Mouse (Mus musculus) hindbrain, postnatal 0 days (tissue): Measurements from ENCODE around the gene Eif4b. TPM values are rescaled to one million over a fixed set of nuclear protein-coding genes. Genes with fewer than 3 reads are reported as not detected.
A peak's percentile ranks its signal among the peaks of the same experiment; 100 is the strongest.

Experiments
- ATAC-seq: fragments of 200-750 bp; cut with Nextera tagmentation; 2 replicates; pipeline ENCODE4 v1.8.0; 2017; ENCODE audit warnings: mild to moderate bottlenecking, moderate TSS enrichment, moderate library complexity
- DNase-seq: peaks from one replicate; pipeline ENCODE4 v3.0.0-alpha.2; 2015; ENCODE audit warnings: low spot score
- H3K27ac ChIP-seq: fragments of 300-500 bp; sonication (generic); 2 replicates; pipeline ENCODE4 v1.5.1; 2014; ENCODE audit warnings: mild to moderate bottlenecking
- H3K27me3 ChIP-seq: fragments of 300-500 bp; sonication (generic); 2 replicates; pipeline ENCODE4 v1.6.1; 2014; ENCODE audit warnings: low read length, mixed read lengths; ENCODE audit not compliant: insufficient read depth
- H3K36me3 ChIP-seq: fragments of 300-500 bp; sonication (generic); 2 replicates; pipeline ENCODE4 v1.6.1; 2014; ENCODE audit warnings: low read length, mixed read lengths; ENCODE audit not compliant: insufficient read depth
- H3K4me1 ChIP-seq: fragments of 300-500 bp; sonication (generic); 2 replicates; pipeline ENCODE4 v1.6.1; 2014; ENCODE audit warnings: antibody characterized with exemption, low read length, mixed read lengths; ENCODE audit not compliant: insufficient read depth
- H3K4me2 ChIP-seq: fragments of 300-500 bp; sonication (generic); 2 replicates; pipeline ENCODE4 v1.6.1; 2014; ENCODE audit warnings: low read depth, mild to moderate bottlenecking, low read length, moderate library complexity, mixed read lengths
- H3K4me3 ChIP-seq: fragments of 300-500 bp; sonication (generic); 2 replicates; pipeline ENCODE4 v1.5.1; 2014; ENCODE audit warnings: low read length
- H3K9ac ChIP-seq: fragments of 300-500 bp; sonication (generic); replicated peaks from 2 replicates; pipeline ENCODE4 v1.6.1; 2014; ENCODE audit warnings: mild to moderate bottlenecking, low read length, moderate library complexity, mixed read lengths
- H3K9me3 ChIP-seq: fragments of 300-500 bp; sonication (generic); 2 replicates; pipeline ENCODE4 v1.6.1; 2016; ENCODE audit warnings: low read length, mixed read lengths
- CTCF ChIP-seq: IDR thresholded peaks from 2 replicates; pipeline ENCODE4 v1.5.1; 2016; ENCODE audit warnings: antibody characterized with exemption, control low read depth, low read depth
- WGBS: fragments of 180-500 bp; shearing (Covaris S2); extraction: QIAGEN DNeasy Blood & Tissue Kit; methylation state at CpG from one replicate; pipeline ENCODE4 v1.1.7; 2014; 5-methylcytosine and 5-hydroxymethylcytosine counted together
- polyA plus RNA-seq: library from polyadenylated mRNA; unstranded; fragments of >200 nt; fragmentation: Nextera tagmentation; extraction: Ambion mirVana; gene quantifications from 2 replicates; pipeline ENCODE4 v1.2.1, GENCODE M21; 2015
- total RNA-seq: library from RNA; depleted of rRNA; stranded (reverse); fragments of >200 nt; gene quantifications from 2 replicates; pipeline ENCODE4 v1.2.3, GENCODE M21; 2014

Eif4b gene
- total and polyA plus RNA-seq, 2 experiments from 2014 or later, result 65.1 to 114 TPM

DNA sequence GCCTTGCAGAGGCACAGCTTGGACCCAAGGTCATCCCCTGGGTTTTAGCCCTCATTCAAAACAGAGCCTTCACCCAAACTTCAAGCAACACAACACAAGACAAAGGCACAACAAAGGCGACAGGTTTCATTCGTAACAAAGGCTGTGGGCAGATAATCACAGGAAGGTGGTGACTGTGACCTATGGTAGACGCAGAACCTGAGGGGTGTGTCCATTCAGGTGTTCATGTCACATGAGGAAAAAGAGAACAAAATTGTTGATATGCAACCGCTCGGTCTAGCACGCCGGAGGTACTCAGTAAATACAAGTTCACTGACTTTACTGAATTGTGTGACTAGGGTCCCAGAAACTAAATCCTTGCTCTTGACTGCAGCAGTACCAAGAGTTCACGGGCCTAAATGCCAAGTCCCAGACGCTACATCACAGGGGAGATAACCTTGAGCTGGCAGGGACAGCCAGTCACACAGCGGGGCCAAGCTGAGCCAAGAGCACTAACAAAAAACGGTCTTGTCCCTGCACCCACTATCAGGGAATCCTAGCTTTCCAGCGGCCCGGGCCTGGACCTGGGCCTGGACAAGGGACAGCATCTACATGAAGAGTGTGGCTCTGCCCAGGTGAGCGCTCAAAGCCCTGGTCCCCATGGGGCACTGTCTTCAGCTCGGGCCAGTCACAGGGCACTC lies 16.9 kb upstream of the Eif4b start:
- no peaks in the 10 kb centered on the region for H3K27me3 ChIP-seq
- no peaks in the 10 kb centered on the region for H3K4me1 ChIP-seq
- no peak for TF ChIP-seq CTCF
- no peaks in the 10 kb centered on the region for H3K9me3 ChIP-seq
- 91% methylated on average over 15 of the region's 15 CpGs for WGBS
- no peak overlapping the region for H3K27ac ChIP-seq
- H3K4me2 ChIP-seq, result no peak overlapping the region
- no peaks in the 10 kb centered on the region for H3K36me3 ChIP-seq
- DNase-seq (no peak), ATAC-seq (no peak)
- no peak overlapping the region for H3K4me3 ChIP-seq
- H3K9ac ChIP-seq, result no peak overlapping the region

DNA sequence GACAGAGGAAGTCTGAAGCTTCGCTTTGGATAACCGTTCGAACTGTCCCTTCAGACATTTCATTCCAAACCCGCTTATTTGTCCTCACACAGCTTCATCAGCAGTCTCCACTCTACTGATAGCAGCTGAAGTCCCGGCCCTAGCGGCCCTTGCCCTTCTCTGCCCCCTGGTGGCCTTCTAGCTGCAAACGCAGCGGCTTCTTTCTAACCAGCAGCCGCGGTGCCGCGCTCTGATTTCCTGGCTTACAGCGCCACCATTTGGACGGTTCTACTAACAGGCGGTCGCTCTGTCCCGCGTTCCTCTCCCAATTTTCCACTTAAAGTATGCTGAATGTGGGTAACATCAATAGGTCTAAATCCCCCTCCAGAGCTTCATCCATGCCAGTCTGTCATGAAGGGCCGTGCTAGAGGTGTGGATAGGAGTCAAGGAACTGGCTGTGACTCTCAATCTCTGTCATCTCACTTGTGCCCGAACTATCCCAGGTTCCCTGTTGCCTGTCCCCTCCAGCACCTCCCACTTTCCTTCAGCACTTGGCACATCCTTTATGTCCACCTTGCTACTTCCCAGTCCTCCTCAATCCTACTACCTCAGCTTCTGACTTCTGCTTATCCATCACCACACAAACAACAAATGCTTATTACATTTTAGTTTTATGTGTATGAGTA lies 7.8 kb upstream of the Eif4b start:
- TF ChIP-seq CTCF, result peak; percentile 100
- Histone ChIP-seq H3K36me3 (no peaks in the 10 kb centered on the region), H3K4me3 (no peak overlapping the region), H3K4me2 (no peak overlapping the region), H3K9ac (no peak overlapping the region), H3K9me3 (no peaks in the 10 kb centered on the region), H3K27ac (no peak overlapping the region), H3K27me3 (0 out of 2 replicates have a peak, but pooled peaks cover 16% of the 10 kb centered on the region), H3K4me1 (0 out of 2 replicates have a peak, but pooled peaks cover 5% of the 10 kb centered on the region)
- 6% methylated on average over 20 of the region's 20 CpGs for WGBS
- ATAC-seq (peak; percentile 92), DNase-seq (peak; percentile 98)

- WGBS, result 72% methylated on average over 13 of the region's 13 CpGs
- Histone ChIP-seq H3K4me2 (no peak overlapping the region), H3K9me3 (no peaks in the 10 kb centered on the region), H3K9ac (no peak overlapping the region), H3K4me1 (peaks cover 8% of the 10 kb centered on the region; the same call in 1 of the 2 replicates), H3K27me3 (0 out of 2 replicates have a peak, but pooled peaks cover 16% of the 10 kb centered on the region), H3K36me3 (no peaks in the 10 kb centered on the region), H3K27ac (no peak overlapping the region), H3K4me3 (no peak overlapping the region)
- no peak for DNase-seq
- no peak for ATAC-seq
- TF ChIP-seq CTCF, result no peak
Measured at GRCm38 (mm10) chr15:102070476-102071467, 2.8 kb upstream of the Eif4b start.

DNA sequence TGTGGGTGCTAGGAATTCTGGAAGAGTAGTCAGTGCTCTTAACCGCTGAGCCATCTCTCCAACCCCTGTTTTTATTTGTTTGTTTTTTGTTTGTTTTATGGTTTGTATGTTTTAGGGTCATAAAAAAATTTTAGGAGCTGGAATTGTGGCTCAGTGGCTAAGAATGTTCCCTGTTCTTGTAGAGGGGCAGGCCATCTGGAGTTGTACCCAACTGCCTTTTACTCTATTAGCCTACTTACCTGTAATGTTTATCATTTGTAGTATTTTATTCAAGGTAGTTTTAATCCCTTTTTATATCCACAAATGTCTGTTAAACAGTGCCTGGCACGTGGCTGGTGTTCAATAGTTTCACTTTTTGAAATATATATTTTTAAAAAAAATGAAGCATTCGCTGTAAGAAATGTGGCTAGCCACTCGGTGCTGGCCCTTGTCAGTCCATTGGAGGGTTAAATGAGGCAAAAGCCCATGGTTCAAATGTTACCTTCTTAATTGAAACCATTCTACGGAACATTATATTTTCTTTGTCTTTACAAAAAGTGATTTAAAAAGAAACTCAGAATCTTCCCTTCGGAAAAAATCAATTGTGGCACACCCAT lies 512 bp upstream of the Eif4b start:
- TF ChIP-seq CTCF, result no peak
- ATAC-seq, result peak; percentile 30; the same call in 1 of the 2 replicates
- Histone ChIP-seq H3K9ac (peak overlapping the region; percentile 46), H3K36me3 (no peaks in the 10 kb centered on the region), H3K4me2 (peak overlapping the region; percentile 61), H3K27me3 (no peaks in the 10 kb centered on the region), H3K4me1 (peaks cover 8% of the 10 kb centered on the region; the same call in 1 of the 2 replicates), H3K9me3 (no peaks in the 10 kb centered on the region), H3K4me3 (peak overlapping the region; percentile 96), H3K27ac (peak overlapping the region; percentile 58; the same call in 1 of the 2 replicates)
- DNase-seq, result no peak
- WGBS, result 15% methylated on average over 6 of the region's 6 CpGs

DNA sequence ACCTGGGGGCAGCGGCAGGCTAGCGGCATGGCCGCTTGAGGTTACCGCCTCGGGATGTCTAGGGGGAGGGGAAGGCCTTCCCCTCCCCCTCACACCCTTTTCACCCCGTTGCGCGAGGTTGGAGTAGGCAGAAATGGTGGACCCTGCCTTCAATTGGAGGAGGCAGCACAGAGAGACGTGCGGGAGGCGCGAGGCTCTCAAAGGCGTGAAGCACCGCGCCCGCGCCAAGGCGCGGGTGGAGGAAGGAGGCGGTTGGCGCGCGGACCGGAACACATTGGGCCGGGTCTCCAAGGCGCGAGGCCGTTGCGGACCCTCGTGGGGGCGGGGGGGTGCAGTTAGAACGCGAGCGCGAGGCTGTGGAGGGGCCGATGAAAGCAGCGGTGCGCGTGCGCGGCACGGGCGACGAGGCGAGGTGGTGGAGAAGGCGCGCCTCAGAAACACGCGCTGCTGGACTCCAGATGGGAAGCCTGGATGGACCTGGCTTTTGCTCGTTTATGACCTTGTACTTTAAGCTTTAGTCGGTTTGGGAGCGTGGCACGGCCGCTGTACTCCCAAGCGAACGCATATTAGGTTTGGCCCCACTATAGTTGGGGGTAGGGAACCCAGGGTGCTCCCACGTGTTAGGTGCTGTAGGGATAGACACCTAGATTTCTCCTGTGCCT lies 628 bp downstream of the Eif4b start:
- Histone ChIP-seq H3K9ac (peak overlapping the region; percentile 95), H3K4me3 (peak overlapping the region; percentile 96), H3K36me3 (no peaks in the 10 kb centered on the region), H3K9me3 (no peaks in the 10 kb centered on the region), H3K4me1 (peaks cover 8% of the 10 kb centered on the region; the same call in 1 of the 2 replicates), H3K4me2 (peak overlapping the region; percentile 83), H3K27me3 (no peaks in the 10 kb centered on the region), H3K27ac (peak overlapping the region; percentile 99)
- ATAC-seq (peak; percentile 73), DNase-seq (peak; percentile 83)
- WGBS, result under 1% methylated on average over 53 of the region's 57 CpGs
- TF ChIP-seq CTCF, result no peak
